24 mouse cellular contexts compared by ENCODE assay signal in genomic region chr11:64001111-64001510, GRCm38 (mm10).
DNase-seq lines count a peak whose midpoint lies in the region; ATAC-seq and TF ChIP-seq lines count a peak whose summit lies in the region.
"Had no signal": no experiment of that assay in that cellular context is flagged by ENCODE, and none has a peak within 500 bp of the region (broad histone marks: within the 10 kb centered on the region; RNA-seq: fewer than 3 reads in every experiment).

No protein-coding gene starts in this region.

- H3K4me3 ChIP-seq in embryonic facial prominence, embryonic 11.5 days (ENCODE audit: low read depth, low read length): no peak overlapping the region
- no peak overlapping the region for H3K4me3 ChIP-seq in embryonic facial prominence, embryonic 10.5 days
- H3K4me3 ChIP-seq in liver, embryonic 11.5 days (ENCODE audit: low read depth, low read length): no peak overlapping the region
- no peak overlapping the region for H3K4me3 ChIP-seq in midbrain, postnatal 0 days (ENCODE audit: low read depth, low read length)
- H3K4me3 ChIP-seq: embryonic facial prominence, embryonic 13.5 days; erythroblast, embryonic 14.5 days; forebrain, embryonic 12.5 days; forebrain, embryonic 15.5 days; heart, embryonic 12.5 days; hindbrain, embryonic 12.5 days; hindbrain, embryonic 15.5 days had no signal

- H3K4me2 ChIP-seq in embryonic facial prominence, embryonic 11.5 days (ENCODE audit: low read depth, low read length): no peak overlapping the region
- no peak overlapping the region for H3K4me2 ChIP-seq in liver, embryonic 11.5 days
- no peak overlapping the region for H3K4me2 ChIP-seq in midbrain, postnatal 0 days (ENCODE audit: low read depth, low read length, poor library complexity, severe bottlenecking)
- H3K4me2 ChIP-seq: embryonic facial prominence, embryonic 13.5 days; forebrain, embryonic 12.5 days; forebrain, embryonic 15.5 days; heart, embryonic 12.5 days; hindbrain, embryonic 12.5 days; hindbrain, embryonic 15.5 days had no signal

- no peaks in the 10 kb centered on the region for H3K36me3 ChIP-seq in embryonic facial prominence, embryonic 11.5 days (replicated peaks; ENCODE audit: control insufficient read depth, insufficient read depth, low read depth, low read length)
- H3K36me3 ChIP-seq in embryonic facial prominence, embryonic 10.5 days (replicated peaks): peaks cover 7% of the 10 kb centered on the region; the same call in 1 of the 2 replicates
- H3K36me3 ChIP-seq in liver, embryonic 11.5 days (ENCODE audit: control insufficient read depth, insufficient read depth, low read length): no peaks in the 10 kb centered on the region
- no peaks in the 10 kb centered on the region for H3K36me3 ChIP-seq in midbrain, postnatal 0 days (ENCODE audit: insufficient read depth, low read length)
- H3K36me3 ChIP-seq: embryonic facial prominence, embryonic 13.5 days; forebrain, embryonic 12.5 days; forebrain, embryonic 15.5 days; hindbrain, embryonic 12.5 days; hindbrain, embryonic 15.5 days had no signal

- H3K9ac ChIP-seq in embryonic facial prominence, embryonic 11.5 days (replicated peaks; ENCODE audit: low read length): no peak overlapping the region
- H3K9ac ChIP-seq in liver, embryonic 11.5 days (ENCODE audit: low read depth, low read length): no peak overlapping the region
- H3K9ac ChIP-seq in midbrain, postnatal 0 days (replicated peaks; ENCODE audit: low read length, poor library complexity, severe bottlenecking): no peak overlapping the region
- H3K9ac ChIP-seq: embryonic facial prominence, embryonic 13.5 days; forebrain, embryonic 12.5 days; forebrain, embryonic 15.5 days; heart, embryonic 12.5 days; hindbrain, embryonic 12.5 days; hindbrain, embryonic 15.5 days had no signal

- no peak overlapping the region for H3K27ac ChIP-seq in embryonic facial prominence, embryonic 11.5 days (replicated peaks; ENCODE audit: low read depth, low read length)
- H3K27ac ChIP-seq in embryonic facial prominence, embryonic 10.5 days (replicated peaks): no peak overlapping the region
- H3K27ac ChIP-seq in liver, embryonic 11.5 days (ENCODE audit: low read depth, low read length): no peak overlapping the region
- H3K27ac ChIP-seq in midbrain, postnatal 0 days (ENCODE audit: low read depth, low read length): no peak overlapping the region
- H3K27ac ChIP-seq: embryonic facial prominence, embryonic 13.5 days; forebrain, embryonic 12.5 days; forebrain, embryonic 15.5 days; hindbrain, embryonic 12.5 days; hindbrain, embryonic 15.5 days had no signal

- ATAC-seq in embryonic facial prominence, embryonic 11.5 days (replicated peaks; ENCODE audit: insufficient number of reproducible peaks, low FRiP score, low TSS enrichment, low read depth): no peak
- no peak for ATAC-seq in liver, embryonic 11.5 days (replicated peaks; ENCODE audit: low FRiP score)
- no peak for ATAC-seq in midbrain, postnatal 0 days (ENCODE audit: low FRiP score)
- ATAC-seq: forebrain, embryonic 15.5 days; intestine, postnatal 0 days had no signal

- no peaks in the 10 kb centered on the region for H3K27me3 ChIP-seq in embryonic facial prominence, embryonic 11.5 days (ENCODE audit: control insufficient read depth, insufficient read depth, low read length)
- no peaks in the 10 kb centered on the region for H3K27me3 ChIP-seq in embryonic facial prominence, embryonic 10.5 days (replicated peaks; ENCODE audit: low read depth, poor library complexity, severe bottlenecking)
- H3K27me3 ChIP-seq in liver, embryonic 11.5 days (replicated peaks; ENCODE audit: control insufficient read depth, insufficient read depth, low read length): no peaks in the 10 kb centered on the region
- no peaks in the 10 kb centered on the region for H3K27me3 ChIP-seq in midbrain, postnatal 0 days (ENCODE audit: insufficient read depth, low read length)
- H3K27me3 ChIP-seq: embryonic facial prominence, embryonic 13.5 days; forebrain, embryonic 12.5 days; forebrain, embryonic 15.5 days; heart, embryonic 12.5 days; hindbrain, embryonic 12.5 days; hindbrain, embryonic 15.5 days had no signal

- 70% methylated on average over 2 of the region's 2 CpGs for WGBS in embryonic facial prominence, embryonic 11.5 days
- 79% methylated on average over 2 of the region's 2 CpGs for WGBS in embryonic facial prominence, embryonic 10.5 days
- WGBS in liver, embryonic 11.5 days: 78% methylated on average over 2 of the region's 2 CpGs
- WGBS in midbrain, postnatal 0 days: 77% methylated on average over 2 of the region's 2 CpGs

- no peak for TF ChIP-seq CTCF in midbrain, postnatal 0 days (IDR thresholded peaks at IDR 0.05)

- peak; percentile 11 for DNase-seq in embryonic facial prominence, embryonic 11.5 days (ENCODE audit: low spot score)
- no peak for DNase-seq in embryonic facial prominence, embryonic 10.5 days (ENCODE audit: low spot score)
- peak; percentile 11 for DNase-seq in liver, embryonic 11.5 days (ENCODE audit: low spot score)
- DNase-seq in liver: no peak
- DNase-seq in adipocyte (ENCODE audit: low spot score): peak; percentile 45
- DNase-seq in gastrocnemius, postnatal 4 days (ENCODE audit: low spot score in 2 of 2): no peak
- DNase-seq in midbrain, postnatal 0 days (ENCODE audit: low spot score): no peak
- DNase-seq: adrenal gland, adult 8-10 months; adrenal gland, postnatal 25 days; B cell, adult 2 months; cerebellum, adult 11-12 months; cerebellum, adult 8-10 months; cerebellum, postnatal 10 days; cerebellum, postnatal 36 days; gastrocnemius, postnatal 25 days; heart, postnatal 14 days had no signal

- no peaks in the 10 kb centered on the region; the same call in 1 of the 2 replicates for H3K4me1 ChIP-seq in embryonic facial prominence, embryonic 11.5 days (ENCODE audit: control insufficient read depth, insufficient read depth, low read length)
- H3K4me1 ChIP-seq in embryonic facial prominence, embryonic 10.5 days: peaks cover 29% of the 10 kb centered on the region
- peaks cover 24% of the 10 kb centered on the region for H3K4me1 ChIP-seq in liver, embryonic 11.5 days (replicated peaks; ENCODE audit: control insufficient read depth, insufficient read depth, low read length)
- H3K4me1 ChIP-seq in midbrain, postnatal 0 days (ENCODE audit: insufficient read depth, low read length): no peaks in the 10 kb centered on the region
- H3K4me1 ChIP-seq: forebrain, embryonic 15.5 days had no signal

- H3K9me3 ChIP-seq in embryonic facial prominence, embryonic 11.5 days (replicated peaks; ENCODE audit: control insufficient read depth, low read length): no peaks in the 10 kb centered on the region
- no peaks in the 10 kb centered on the region for H3K9me3 ChIP-seq in embryonic facial prominence, embryonic 10.5 days
- H3K9me3 ChIP-seq in liver, embryonic 11.5 days (ENCODE audit: control insufficient read depth, low read length): no peaks in the 10 kb centered on the region
- no peaks in the 10 kb centered on the region for H3K9me3 ChIP-seq in midbrain, postnatal 0 days (ENCODE audit: low read length)
- H3K9me3 ChIP-seq: embryonic facial prominence, embryonic 13.5 days; forebrain, embryonic 12.5 days; forebrain, embryonic 15.5 days; heart, embryonic 12.5 days; hindbrain, embryonic 12.5 days; hindbrain, embryonic 15.5 days had no signal

Comparison
In these comparisons a context has a peak if more than half of its experiments do, and no peak if none do; other contexts are left out.
1. DNase-seq: peak in embryonic facial prominence, embryonic 11.5 days (single experiment), liver, embryonic 11.5 days (single experiment) and adipocyte (single experiment); none in embryonic facial prominence, embryonic 10.5 days (single experiment), liver (single experiment), gastrocnemius, postnatal 4 days (0 of 2) and midbrain, postnatal 0 days (single experiment).